Mouse (Mus musculus) urinary bladder, postnatal 4 days (tissue): ENCODE measurements around the gene Nfkb1.

Source experiments
- DNase-seq, 2 experiments: peaks; one replicate each; pipeline ENCODE4 v3.0.0; 2021 to 2022; ENCODE audit warnings: low spot score in 2 of 2

Gene Nfkb1

GRCm38 (mm10) chr3:135586471-135586880 is 104.9 kb downstream of the Nfkb1 start:
- no peak for DNase-seq

GRCm38 (mm10) chr3:135586060-135586459 is 105.3 kb downstream of the Nfkb1 start:
- no peak for DNase-seq

- no peak for DNase-seq
These were observed 105.9 kb downstream of the Nfkb1 start for GRCm38 (mm10) chr3:135585482-135585881.

- DNase-seq, result no peak
These were observed 109.1 kb downstream of the Nfkb1 start for GRCm38 (mm10) chr3:135582246-135582645.

- DNase-seq, result no peak
These were observed 109.7 kb downstream of the Nfkb1 start for GRCm38 (mm10) chr3:135581606-135582117.

GRCm38 (mm10) chr3:135580439-135581275 is 110.7 kb downstream of the Nfkb1 start:
- DNase-seq, result no peak

- no peak for DNase-seq
These were observed 112.2 kb downstream of the Nfkb1 start for GRCm38 (mm10) chr3:135579179-135579578.

- DNase-seq, result no peak
These were observed 112.7 kb downstream of the Nfkb1 start for GRCm38 (mm10) chr3:135578588-135579140.

- DNase-seq, result no peak
These were observed 116.2 kb downstream of the Nfkb1 start for GRCm38 (mm10) chr3:135575126-135575525.

GRCm38 (mm10) chr3:135573051-135573450 is 118.3 kb downstream of the Nfkb1 start:
- DNase-seq, result no peak

GRCm38 (mm10) chr3:135571540-135571939 is 119.8 kb downstream of the Nfkb1 start:
- no peak for DNase-seq

- no peak for DNase-seq
These were observed 122.7 kb downstream of the Nfkb1 start for GRCm38 (mm10) chr3:135568633-135569032.

GRCm38 (mm10) chr3:135567888-135568287 is 123.5 kb downstream of the Nfkb1 start:
- DNase-seq, result no peak

GRCm38 (mm10) chr3:135565306-135565705 is 126.0 kb downstream of the Nfkb1 start:
- DNase-seq, result no peak

GRCm38 (mm10) chr3:135564706-135565105 is 126.6 kb downstream of the Nfkb1 start:
- DNase-seq, result no peak

- no peak for DNase-seq
These were observed 128.1 kb downstream of the Nfkb1 start for GRCm38 (mm10) chr3:135563163-135563689.

GRCm38 (mm10) chr3:135562036-135562435 is 129.3 kb downstream of the Nfkb1 start:
- DNase-seq, result no peak

GRCm38 (mm10) chr3:135556851-135557662 is 134.3 kb downstream of the Nfkb1 start:
- DNase-seq, result no peak

- no peak for DNase-seq
These were observed 135.2 kb downstream of the Nfkb1 start for GRCm38 (mm10) chr3:135556052-135556587.

- no peak for DNase-seq
These were observed 136.2 kb downstream of the Nfkb1 start for GRCm38 (mm10) chr3:135555192-135555591.

GRCm38 (mm10) chr3:135552874-135553273 is 138.5 kb downstream of the Nfkb1 start:
- DNase-seq, result no peak

GRCm38 (mm10) chr3:135547298-135547697 is 144.0 kb downstream of the Nfkb1 start:
- no peak for DNase-seq
